Mouse (Mus musculus): Measurements from ENCODE around the gene Trip6. TPM values are rescaled to one million over a fixed set of nuclear protein-coding genes. Genes with fewer than 3 reads are reported as not detected.
A peak's percentile ranks its signal among the peaks of the same experiment; 100 is the strongest.

Gene Trip6
- total RNA-seq, 2 experiments from 2014 or later: 4.1 to 4.9 TPM

- intact Hi-C loops (cut with DNase I): no loop called here
- DNase-seq (ENCODE audit: extremely low spot score in 1 of 2, low spot score in 2 of 2): peak in 1 of 2 experiments; percentile 67
Measured at GRCm38 (mm10) chr5:137339290-137339979, 25.2 kb upstream of the Trip6 start.

DNA sequence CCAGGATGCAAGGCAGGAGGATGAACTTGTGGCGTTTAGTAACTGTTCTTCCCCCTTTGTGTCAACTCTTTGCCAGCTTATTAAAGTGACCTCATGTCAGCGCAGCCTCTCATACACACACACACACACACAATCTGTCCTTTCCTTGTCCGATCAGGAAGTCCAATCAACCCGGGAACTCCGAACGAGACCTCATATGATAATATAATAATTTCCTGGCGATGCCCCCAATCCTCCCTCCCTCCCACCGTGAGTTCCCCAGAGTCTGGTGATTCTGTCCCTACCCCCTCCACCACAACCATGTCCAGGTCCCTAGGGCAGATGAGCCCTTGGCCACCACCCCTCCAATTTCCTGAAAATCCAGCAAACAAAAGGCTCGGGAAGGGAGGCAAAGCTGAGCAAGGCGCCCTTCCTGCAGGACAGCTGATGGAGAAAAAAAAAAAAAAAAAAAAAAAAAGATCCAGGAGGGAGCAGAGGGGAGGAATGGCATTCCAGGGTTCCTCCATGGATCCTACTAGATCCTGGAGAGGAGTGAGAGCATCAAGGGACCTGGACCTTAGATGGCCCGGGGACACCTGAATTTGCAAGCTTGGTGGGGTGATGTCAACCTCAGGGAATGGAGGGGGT lies 24.6 kb upstream of the Trip6 start:
- DNase-seq (ENCODE audit: extremely low spot score in 1 of 2, low spot score in 2 of 2): peak in 1 of 2 experiments; percentile 49
- intact Hi-C loops (cut with DNase I): no loop called here

GRCm38 (mm10) chr5:137338256-137338655 lies 24.1 kb upstream of the Trip6 start:
- intact Hi-C loops (cut with DNase I): no loop called here
- peak; percentile 86 to 96 for DNase-seq (ENCODE audit: extremely low spot score in 1 of 2, low spot score in 2 of 2)

DNA sequence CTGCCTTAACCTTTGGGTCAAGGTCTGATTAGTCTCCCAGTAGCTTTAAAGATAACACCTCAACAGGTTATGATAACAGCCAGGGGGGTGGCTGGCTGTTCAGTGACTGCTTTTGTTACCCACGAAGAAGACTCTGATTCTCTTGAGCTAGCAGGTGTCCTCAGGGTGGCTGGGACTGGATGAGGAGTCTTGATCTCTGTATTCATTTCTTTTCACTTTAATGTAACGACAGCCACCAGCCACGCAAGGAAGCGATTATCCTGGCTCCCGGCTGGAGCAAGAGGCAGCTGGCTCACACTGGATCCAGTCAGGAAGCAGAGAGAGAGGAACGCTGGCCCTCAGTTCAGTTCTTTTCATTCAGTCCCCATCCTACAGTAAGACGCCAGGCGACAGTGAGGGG lies 23.0 kb upstream of the Trip6 start:
- no peak for DNase-seq (ENCODE audit: extremely low spot score in 1 of 2, low spot score in 2 of 2)
- intact Hi-C loops (cut with DNase I): no loop called here

GRCm38 (mm10) chr5:137335066-137335465 lies 20.9 kb upstream of the Trip6 start:
- intact Hi-C loops (cut with DNase I): no loop called here
- DNase-seq (ENCODE audit: extremely low spot score in 1 of 2, low spot score in 2 of 2): no peak

DNA sequence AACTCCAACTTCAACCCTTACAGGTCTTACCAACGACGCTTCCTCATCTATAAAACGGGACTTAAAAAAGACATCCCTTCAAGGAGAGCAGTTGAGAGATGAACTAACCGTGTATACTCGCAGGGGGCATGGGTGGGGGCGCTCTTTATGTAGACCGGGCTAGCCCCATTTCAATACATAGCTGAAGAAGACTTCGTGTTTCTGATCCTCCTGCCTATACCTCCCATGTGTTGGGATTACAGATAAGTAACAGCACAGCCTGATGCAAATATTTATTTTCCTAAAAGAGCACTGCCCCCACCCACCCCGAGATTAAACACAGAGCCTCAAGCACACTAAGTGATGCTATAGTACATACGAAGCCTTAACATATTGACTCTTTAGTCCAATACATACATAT lies 20.1 kb upstream of the Trip6 start:
- no peak for DNase-seq (ENCODE audit: extremely low spot score in 1 of 2, low spot score in 2 of 2)
- intact Hi-C loops (cut with DNase I): loop anchor here (5.0 kb wide), 1 partner anchor 178 kb away; no protein-coding TSS in a partner anchor

GRCm38 (mm10) chr5:137333512-137334174 lies 19.4 kb upstream of the Trip6 start, which contains the start of gene Slc12a9:
TSS of gene Slc12a9 (minus strand) at chr5:137333597.
- intact Hi-C loops (cut with DNase I): loop anchor here (5.0 kb wide), 1 partner anchor 179 kb away; no protein-coding TSS in a partner anchor
- peak; percentile 90 to 96 for DNase-seq (ENCODE audit: extremely low spot score in 1 of 2, low spot score in 2 of 2)

DNA sequence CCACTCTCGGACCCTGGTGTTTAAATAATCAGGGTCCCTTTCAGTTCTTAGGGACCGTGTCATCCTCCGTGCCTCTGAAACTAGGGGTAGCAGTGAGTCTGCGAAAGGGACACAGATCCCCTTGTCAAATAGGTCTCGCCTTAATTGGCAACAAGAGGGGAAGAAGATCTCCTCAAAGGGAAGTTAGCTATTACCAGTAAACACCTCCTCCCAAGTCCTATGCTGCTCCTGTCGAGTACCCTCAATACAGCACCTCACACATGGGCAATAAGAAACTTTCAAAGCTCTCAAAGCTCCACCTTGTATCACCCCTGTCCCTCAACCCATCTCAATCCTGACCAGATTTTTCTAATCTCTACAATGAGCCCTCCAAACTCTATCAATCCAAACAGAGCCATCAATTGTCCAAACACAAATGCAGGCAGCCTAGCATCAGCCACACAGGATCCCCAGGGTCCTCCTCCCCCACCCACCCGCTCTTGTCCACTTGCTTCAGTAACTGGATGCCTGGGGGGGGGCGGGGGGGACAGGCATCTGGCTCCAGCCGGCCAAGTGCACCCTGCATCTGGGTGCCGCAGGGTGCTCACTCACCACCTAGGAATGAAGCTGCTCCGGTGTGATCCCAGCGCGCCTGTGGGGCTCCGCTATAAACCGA lies 18.8 kb upstream of the Trip6 start:
- intact Hi-C loops (cut with DNase I): loop anchor here (5.0 kb wide), 1 partner anchor 179 kb away; no protein-coding TSS in a partner anchor
- DNase-seq (ENCODE audit: extremely low spot score in 1 of 2, low spot score in 2 of 2): no peak

DNA sequence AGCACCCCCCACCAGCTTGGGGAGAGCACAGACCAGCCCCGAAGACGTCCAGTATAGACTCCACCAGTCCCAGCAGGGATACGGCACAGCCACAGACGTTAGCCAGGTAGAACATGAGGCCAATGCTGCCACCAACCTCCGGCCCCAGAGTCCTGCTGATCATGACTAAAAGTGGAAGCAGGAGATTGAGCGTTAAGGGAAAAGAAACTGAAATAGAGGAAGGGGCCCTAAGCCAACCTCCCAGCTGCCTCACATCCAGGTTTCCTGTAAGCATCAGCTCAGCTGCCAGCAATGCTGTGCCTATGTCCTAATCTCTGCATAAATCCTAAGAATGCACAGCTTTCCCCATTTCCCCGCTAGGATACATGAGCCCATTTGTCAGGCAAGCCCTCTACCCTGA lies 16.7 kb upstream of the Trip6 start:
- no peak for DNase-seq (ENCODE audit: extremely low spot score in 1 of 2, low spot score in 2 of 2)
- intact Hi-C loops (cut with DNase I): loop anchor here (5.0 kb wide), 1 partner anchor 181 kb away; no protein-coding TSS in a partner anchor

- intact Hi-C loops (cut with DNase I): no loop called here
- DNase-seq (ENCODE audit: extremely low spot score in 1 of 2, low spot score in 2 of 2): no peak
Measured at GRCm38 (mm10) chr5:137320996-137321395, 6.8 kb upstream of the Trip6 start.

- no peak for DNase-seq (ENCODE audit: extremely low spot score in 1 of 2, low spot score in 2 of 2)
- intact Hi-C loops (cut with DNase I): no loop called here
Measured at GRCm38 (mm10) chr5:137318570-137318969, 4.4 kb upstream of the Trip6 start.

DNA sequence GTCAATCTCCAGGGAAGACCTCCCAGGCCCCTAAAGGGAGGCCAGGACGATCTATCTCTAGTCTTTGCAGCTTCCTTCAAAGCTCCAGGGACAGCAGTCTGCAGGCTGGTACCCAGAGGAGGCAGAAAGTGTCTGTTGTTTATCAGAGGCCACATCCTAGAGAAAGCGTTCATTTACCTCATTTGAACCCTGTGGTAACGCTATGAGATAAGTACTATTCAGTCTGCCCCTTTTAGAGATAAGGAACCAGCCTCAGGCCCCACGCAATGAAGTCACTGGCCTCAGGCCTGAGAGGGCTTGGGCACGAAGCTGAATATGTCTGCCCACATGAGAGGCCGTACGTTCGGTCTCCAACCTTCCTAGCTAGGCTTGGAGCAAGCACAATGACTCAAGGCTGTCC lies 3.2 kb upstream of the Trip6 start:
- intact Hi-C loops (cut with DNase I): no loop called here
- no peak for DNase-seq (ENCODE audit: extremely low spot score in 1 of 2, low spot score in 2 of 2)

- no peak for DNase-seq (ENCODE audit: extremely low spot score in 1 of 2, low spot score in 2 of 2)
- intact Hi-C loops (cut with DNase I): no loop called here
Measured at GRCm38 (mm10) chr5:137315084-137315903, 1.1 kb upstream of the Trip6 start.

- no peak for DNase-seq (ENCODE audit: extremely low spot score in 1 of 2, low spot score in 2 of 2)
- intact Hi-C loops (cut with DNase I): no loop called here
Measured at GRCm38 (mm10) chr5:137313466-137314192, 575 bp downstream of the Trip6 start.

DNA sequence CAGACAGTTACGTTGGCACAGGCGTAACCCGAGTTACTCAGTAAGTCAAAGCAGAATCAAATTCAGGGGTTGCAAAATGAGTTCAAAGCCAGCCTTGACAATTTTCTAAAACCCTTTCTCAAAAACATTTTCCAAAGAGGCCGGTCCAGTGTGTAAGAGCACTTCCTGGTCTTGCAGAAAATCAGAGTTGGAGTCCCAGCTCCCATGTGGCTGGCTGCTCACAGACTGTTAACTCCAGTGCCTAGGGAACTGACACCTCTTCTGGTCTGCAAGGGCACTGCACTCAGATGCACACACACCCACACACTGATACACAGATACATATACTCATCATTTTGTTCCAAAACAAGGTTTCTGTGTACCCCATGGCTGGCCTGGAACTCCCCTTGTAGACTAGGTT lies 5.8 kb downstream of the Trip6 start:
- intact Hi-C loops (cut with DNase I): no loop called here
- DNase-seq (ENCODE audit: extremely low spot score in 1 of 2, low spot score in 2 of 2): no peak

DNA sequence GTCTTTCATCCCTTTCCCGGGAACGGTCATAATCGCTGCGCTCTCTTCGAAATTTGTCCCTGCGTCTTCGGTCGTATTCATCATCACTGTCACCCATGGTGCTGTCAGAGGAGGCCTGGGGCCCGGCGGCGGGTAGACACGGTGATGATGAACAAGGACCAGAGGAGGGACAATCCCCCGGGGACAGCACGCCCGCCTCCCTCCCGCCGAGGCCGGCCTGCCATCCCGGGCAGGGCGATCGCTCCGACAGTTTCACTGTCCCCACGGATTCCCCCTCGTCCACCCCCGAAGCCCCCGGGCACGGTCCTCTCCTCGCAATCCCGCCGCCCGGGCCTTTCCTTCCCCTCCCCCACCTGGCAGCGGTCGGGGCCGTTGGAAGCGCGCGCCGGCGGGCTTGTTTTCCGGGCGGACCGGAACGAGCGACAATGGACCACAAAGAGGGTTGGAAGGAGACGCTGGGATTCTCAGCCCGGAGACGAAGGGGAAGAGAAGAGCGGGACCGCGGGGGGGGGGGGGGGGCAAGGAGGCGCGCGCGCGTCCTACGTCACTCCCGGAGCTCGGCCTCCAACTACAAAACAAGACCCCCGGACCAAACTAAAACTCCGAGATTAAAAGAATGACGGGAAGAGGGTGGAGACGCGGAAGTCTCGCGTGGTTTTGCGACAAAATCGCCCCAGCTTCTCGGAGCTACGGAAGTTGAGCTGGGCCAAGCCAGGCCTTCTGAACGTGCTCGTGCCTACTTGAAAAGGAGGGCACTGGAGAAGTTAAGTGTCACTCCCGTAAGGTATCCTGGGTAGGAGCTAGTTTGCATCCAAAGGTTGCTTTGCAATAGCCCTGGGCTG lies 6.9 kb downstream of the Trip6 start, which contains the start of gene Srrt:
TSS of gene Srrt (minus strand) at position 604 of the 842 bp plus-strand sequence.
- DNase-seq (ENCODE audit: extremely low spot score in 1 of 2, low spot score in 2 of 2): peak; percentile 94 to 95
- intact Hi-C loops (cut with DNase I): no loop called here

- intact Hi-C loops (cut with DNase I): no loop called here
- no peak for DNase-seq (ENCODE audit: extremely low spot score in 1 of 2, low spot score in 2 of 2)
Measured at GRCm38 (mm10) chr5:137306439-137307005, 7.7 kb downstream of the Trip6 start.

All from left cerebral cortex, postnatal 10 days (tissue).